Mouse (Mus musculus): ENCODE results near the gene Olfr325. TPM values are rescaled to one million over a fixed set of nuclear protein-coding genes. Genes with fewer than 3 reads are reported as not detected.
"Not testable (repeated sequence)": the region's sequence is repeated elsewhere in the genome, so short reads cannot be mapped to it uniquely, and the experiment has no call there.

Olfr325 gene
- not detected for total RNA-seq (2021)
- long read RNA-seq, experiment 1 = 0 reads
- long read RNA-seq, experiment 2 = 0 reads

DNA sequence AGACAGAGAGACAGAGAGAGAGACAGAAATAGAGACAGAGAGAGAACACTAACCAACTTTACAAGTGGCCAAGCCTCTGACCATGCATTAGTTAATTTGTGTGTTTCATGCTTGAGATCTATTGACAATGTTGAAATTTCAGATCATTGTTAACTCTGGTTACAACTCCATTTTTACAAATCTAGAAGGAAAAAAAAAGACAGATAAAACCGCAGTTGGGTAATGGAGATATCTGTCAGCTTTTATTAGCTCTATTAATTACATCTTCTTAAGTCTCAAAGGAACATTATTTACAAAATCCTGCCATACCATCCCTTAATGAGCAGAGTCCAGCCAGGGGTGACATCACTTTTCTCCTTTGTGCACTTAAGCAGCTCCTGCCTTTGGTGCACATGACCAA is at the start of gene Olfr325:
Gene Olfr325 (plus strand): TSS at position 301 of the 400 bp plus-strand sequence.
- no peak for DNase-seq (ENCODE audit: low spot score in 2 of 2)
- intact Hi-C loops (cut with DNase I) = no loop called here

DNA sequence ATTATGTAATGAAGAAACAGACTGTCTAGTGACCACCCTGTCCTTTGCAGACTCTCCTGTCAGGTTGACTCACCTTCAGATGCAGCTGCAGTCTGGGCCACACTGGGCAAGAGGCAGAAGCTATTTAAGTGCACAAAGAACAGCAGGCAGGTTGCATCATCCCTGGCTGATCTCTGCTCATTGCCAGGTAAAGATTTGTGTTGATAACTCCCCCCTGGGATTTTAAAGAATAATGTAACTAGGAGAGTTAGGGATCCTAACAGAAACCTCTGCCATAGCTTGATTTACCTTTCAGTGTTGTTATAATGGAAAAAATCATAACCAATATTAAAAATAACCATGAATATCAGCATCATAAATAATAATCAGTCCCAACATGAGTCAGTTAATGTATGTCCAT is 42.8 kb upstream of the Olfr325 start, which contains the start of gene Olfr330:
Gene Olfr330 (minus strand): TSS at position 101 of the 400 bp plus-strand sequence.
- DNase-seq (ENCODE audit: low spot score in 2 of 2); intact Hi-C loops (cut with DNase I): not testable (repeated sequence)

DNA sequence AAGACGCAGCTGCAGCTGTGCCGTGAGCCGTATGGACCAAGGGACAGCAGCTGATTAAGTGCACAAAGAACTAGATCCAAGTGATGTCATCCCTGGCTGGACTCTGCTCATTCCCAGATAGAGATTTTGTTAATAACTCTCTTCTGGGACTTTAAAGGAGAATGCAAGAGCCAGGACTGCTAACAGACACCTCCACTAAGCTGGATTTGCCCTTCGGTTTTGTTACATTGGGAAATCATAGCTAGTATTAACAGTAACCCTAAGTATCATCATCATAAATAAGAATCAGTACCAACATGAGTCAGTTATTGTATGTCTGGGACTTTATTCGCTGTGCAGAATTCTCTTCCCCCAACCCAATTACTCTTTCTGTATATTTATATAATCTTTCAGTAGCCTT is 31.2 kb upstream of the Olfr325 start, which contains the start of gene Olfr329-ps:
Gene Olfr329-ps (minus strand): TSS at position 101 of the 400 bp plus-strand sequence.
- DNase-seq (ENCODE audit: low spot score in 2 of 2) = no peak
- intact Hi-C loops (cut with DNase I) = no loop called here

DNA sequence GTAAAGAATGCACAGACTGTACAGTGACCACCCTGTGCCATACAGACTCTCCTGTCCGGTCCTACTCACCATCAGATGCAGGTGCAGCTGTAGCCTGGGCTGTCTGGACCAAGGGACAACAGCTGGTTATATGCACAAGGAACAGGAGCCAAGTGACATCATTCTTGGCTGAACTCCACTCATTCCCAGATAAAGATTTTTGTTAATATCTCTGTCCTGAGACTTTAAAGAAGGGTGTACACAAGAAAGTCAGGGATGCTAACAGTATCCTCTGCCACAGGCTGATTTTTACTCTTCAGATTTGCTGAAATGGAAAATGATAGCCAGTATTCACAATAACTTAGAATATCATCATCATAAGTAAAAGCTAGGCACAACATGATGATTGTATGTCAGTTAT is 22.0 kb upstream of the Olfr325 start, which contains the start of gene Olfr328:
Gene Olfr328 (minus strand): TSS at position 101 of the 400 bp plus-strand sequence.
- no peak for DNase-seq (ENCODE audit: low spot score in 2 of 2)
- intact Hi-C loops (cut with DNase I) = no loop called here

DNA sequence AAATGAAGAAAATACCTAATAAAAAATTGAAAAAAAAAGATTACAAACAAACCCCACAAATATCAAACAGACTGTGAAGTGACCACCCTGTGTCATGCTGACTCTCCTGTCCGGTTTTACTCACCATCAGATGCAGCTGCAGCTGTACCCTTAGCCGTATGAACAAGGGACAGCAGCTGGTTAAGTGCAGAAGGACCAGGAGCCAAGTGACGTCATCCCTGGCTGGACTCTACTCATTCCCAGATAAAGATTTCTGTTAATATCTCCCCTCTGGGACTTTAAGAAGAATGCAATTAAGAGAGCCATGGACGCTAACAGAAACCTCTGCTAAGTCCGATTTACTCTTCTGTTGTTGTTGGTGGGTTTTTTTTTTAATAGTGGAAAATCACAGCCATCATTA is 7.1 kb upstream of the Olfr325 start, which contains the start of gene Olfr224:
Gene Olfr224 (minus strand): TSS at position 149 of the 400 bp plus-strand sequence.
- DNase-seq (ENCODE audit: low spot score in 2 of 2) = no peak
- intact Hi-C loops (cut with DNase I) = no loop called here

DNA sequence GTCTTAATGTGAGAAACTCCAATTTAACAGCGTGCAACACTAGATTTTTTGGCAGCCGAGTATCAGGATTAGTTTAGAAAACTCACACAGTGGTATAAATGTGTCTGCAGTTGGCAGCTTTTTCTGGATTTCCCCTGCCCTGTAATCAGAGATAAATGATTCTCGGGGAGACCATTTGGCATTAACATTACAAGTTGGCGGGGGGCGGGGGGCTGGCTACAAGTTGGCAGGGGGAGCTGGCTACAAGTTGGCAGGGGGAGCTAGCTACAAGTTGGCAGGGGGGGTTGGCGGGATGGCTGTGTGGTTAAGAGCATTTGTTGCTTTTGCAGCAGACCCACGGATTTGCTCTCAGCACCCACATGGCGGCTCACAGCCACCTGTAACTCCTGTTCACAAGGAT is 1.1 kb downstream of the Olfr325 start:
- intact Hi-C loops (cut with DNase I) = no loop called here
- DNase-seq (ENCODE audit: low spot score in 2 of 2) = peak; percentile 20 to 52

DNA sequence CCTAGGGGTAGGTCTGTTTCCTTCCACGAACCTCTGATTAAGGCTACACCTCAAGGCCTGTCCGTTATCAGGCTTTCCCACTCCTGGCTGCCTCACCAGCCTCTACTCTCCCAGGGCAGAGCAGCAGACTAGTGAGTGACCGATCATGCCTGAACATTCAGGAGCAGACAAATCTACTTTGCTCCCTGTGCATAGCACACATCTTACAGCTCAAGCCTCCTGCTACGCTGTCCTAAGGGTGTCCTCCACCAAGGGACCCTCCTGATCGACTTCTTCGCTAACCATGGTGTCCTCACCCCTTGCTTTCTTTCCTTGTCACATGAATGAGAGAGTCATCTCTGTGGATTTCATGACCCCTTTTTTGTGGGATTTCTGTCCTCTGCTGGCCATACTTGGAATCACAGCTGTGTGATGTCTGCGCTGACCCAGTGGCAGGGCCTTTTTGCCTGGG is 10.4 kb downstream of the Olfr325 start:
- DNase-seq (ENCODE audit: low spot score in 2 of 2) = peak in 1 of 2 experiments; percentile 28
- intact Hi-C loops (cut with DNase I) = loop anchor here (10.0 kb wide), 1 partner anchor 183 kb away; no protein-coding TSS in a partner anchor

DNA sequence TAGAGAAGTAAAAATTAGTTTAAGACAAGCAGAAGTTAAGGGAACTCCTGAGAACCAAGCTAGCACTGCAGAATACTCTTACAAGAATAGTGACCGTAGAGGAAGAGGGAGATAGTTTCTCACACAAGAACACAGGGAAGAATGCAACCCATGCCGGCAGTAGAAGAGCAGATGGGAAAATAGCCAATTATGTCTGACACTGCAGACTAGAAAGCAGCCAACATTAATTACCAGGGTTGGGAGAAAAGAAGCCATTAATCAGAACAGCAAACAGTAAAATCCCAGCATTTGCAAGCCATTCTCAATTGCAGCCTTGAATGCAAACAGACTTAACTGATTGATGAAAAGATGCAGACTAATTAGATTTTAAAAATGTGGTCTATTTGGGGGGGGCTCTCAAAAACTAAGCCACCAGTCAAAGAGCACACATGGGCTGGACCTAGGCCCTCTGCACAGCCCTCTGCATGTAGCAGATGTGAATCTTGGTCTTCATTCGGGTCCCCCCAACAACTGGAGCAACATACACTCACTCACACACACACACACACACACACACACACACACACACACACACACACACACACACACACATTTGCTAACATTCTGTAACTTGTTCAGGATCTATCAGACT is 11.2 kb downstream of the Olfr325 start:
- intact Hi-C loops (cut with DNase I) = loop anchor here (10.0 kb wide), 1 partner anchor 184 kb away; no protein-coding TSS in a partner anchor
- no peak for DNase-seq (ENCODE audit: low spot score in 2 of 2)

DNA sequence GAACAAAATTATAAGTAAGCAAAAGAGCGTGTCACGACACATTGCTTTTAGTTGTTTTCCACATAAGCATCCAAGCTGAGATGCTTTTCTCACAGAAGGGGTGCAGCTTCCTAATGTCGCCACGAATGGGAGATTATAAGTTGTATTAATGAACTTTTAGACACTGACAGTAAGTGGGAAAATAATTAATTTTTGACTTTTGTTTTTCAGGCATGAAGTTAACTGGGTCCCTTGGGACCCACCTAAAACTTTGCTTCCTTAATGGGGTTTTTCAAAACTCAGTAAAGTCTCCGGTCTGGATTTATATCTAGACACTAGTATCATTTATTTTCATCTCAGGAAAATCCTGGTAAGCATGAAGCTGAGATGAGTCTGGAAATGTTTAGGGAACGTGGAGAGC is 17.3 kb downstream of the Olfr325 start, which contains the start of gene Olfr324:
Gene Olfr324 (plus strand): TSS at position 301 of the 400 bp plus-strand sequence.
- DNase-seq (ENCODE audit: low spot score in 2 of 2) = no peak
- intact Hi-C loops (cut with DNase I) = no loop called here

DNA sequence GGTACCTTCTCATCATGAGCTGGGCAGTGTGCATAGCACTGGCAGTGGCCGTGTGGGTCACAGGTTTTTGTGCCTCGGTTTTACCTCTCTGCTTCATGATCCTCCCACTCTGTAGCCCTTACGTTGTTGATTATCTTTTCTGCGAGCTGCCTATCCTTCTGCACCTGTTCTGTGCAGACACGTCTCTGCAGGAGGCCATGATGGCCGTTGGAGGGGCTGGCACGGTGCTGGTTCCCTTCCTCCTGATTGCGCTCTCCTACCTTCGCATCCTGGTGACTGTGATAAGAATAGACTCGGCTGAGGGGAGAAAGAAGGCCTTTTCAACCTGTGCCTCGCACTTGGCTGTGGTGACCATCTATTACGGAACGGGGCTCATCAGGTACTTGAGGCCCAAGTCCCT is 20.3 kb downstream of the Olfr325 start:
- intact Hi-C loops (cut with DNase I) = no loop called here
- no peak for DNase-seq (ENCODE audit: low spot score in 2 of 2)

DNA sequence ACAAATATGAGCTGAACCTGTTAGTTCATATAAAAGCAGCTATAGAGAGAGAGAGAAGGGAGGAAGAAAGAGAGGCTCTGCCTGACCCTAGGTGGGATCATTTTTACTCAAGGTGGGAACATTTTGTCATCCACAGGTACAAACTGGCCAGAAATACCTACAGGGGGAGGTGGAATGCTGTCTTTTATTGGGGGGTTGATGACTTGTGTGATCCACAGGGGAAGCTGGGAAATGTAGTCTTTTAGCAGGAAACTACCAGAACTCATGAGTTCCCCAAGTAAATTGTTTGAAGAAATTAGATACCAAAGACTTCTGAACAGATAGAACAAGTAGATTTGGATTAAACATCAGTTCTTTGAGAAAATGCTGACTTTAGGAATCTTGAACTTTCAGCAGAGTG is 24.5 kb downstream of the Olfr325 start:
- DNase-seq (ENCODE audit: low spot score in 2 of 2) = no peak
- intact Hi-C loops (cut with DNase I) = no loop called here

DNA sequence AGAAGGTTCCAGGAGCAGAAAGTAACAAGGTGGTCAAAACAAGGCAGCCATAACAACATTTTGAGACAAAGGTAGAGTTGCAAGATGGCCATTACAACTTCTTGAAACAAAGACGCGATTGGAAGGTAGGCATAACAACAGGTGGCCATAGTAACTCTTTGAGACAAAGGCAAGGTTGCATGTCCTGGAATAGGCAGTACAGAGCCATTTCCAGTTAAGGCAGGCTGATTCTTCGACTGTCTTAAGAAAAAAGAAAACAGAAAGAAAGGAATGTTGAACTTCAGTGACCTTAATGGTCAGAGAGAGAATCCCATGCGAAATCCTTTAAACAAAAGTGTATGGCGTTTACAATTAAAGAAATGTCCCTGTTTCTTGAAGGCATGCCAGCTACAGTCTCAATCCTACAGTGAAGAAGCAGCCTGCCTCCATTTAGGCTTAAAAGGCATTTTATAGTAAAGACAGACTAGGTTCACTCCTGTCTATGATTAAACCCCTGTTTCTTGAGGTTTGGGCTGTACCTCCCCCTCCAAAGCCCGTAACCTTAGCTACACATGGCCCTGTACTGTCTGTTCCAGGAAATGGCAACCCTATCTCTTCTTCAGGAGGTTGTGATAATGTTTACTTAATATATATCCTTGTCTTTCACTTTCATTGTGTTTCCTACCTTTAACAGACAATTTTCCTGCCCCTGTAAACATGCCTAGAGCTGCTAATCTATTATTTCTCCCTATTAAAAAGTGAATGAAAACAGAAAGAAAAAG is 25.4 kb downstream of the Olfr325 start:
- intact Hi-C loops (cut with DNase I) = no loop called here
- no peak for DNase-seq (ENCODE audit: low spot score in 2 of 2)

DNA sequence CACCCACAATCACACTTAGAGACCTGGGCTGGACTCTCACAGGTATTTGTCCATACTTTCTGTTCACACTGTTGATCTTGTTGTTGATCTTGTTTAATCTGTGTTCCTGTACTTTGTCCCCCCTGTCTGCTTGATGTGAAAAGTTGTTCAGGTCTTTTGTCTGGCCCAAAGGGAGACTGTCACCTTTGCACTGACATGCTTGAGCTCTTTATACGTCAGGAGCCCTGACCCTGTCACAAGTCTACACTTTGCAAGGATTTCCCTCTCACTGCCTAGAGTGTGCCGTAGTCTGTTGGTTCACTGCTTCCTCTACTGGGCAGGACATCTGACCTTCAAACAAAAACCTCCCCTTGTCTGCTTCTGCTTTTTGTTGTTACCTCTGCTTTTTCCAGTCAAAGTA is 27.2 kb downstream of the Olfr325 start:
- no peak for DNase-seq (ENCODE audit: low spot score in 2 of 2)
- intact Hi-C loops (cut with DNase I) = no loop called here

DNA sequence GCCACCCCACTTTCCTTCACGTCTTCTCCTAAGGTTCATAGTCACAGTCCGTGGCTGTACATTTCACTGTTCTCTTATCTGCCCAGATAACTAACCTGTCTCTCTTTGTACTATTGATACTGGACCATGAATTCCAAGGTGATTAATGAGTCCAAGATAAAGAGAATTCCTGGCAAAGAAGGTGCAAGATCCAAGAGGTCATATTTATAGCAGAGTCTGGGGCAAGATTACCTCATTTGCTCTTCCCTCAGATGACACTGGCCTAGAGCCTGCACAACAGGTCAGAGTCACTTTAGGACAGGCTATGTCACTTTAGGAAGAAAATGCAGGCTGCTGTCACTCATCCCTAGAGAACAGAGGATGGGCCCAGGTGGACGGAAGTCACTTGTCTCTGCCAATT is 27.7 kb downstream of the Olfr325 start:
- intact Hi-C loops (cut with DNase I) = no loop called here
- DNase-seq (ENCODE audit: low spot score in 2 of 2) = no peak

DNA sequence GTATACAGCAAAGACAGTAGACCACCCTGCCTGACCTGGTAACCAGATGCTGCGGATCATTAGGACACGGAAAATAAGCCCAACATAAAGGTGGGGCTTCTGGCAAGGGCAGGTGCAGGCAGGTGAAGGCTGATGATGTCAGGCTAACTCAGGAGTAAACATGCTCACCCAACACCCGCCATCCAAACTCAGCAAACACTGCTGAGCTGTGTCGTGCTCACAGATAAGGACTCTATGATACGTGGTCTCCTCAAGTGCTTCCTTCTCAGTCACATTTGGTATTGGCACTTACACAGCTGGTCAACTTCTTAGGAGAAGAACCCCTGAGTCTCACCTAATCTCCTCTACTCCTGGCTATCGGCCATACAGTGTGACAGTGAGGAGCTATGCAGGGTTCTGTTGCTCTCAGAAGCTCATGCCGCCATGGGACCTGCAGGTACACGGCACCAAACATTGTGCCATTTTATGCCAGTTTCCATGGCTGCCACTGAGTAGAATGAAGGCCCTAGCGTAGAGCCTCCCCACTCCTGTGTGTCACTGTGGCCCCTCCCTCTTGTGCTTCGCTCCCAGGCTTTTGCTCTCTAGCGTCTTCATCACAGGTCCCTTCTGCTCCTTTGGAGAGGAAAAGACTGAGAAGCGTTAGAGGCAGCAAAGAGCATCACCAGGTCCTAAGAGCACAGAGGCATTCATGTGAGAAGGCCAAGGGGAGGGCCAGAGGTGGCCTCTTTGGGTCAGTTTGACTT is 28.8 kb downstream of the Olfr325 start:
- no peak for DNase-seq (ENCODE audit: low spot score in 2 of 2)
- intact Hi-C loops (cut with DNase I) = no loop called here

DNA sequence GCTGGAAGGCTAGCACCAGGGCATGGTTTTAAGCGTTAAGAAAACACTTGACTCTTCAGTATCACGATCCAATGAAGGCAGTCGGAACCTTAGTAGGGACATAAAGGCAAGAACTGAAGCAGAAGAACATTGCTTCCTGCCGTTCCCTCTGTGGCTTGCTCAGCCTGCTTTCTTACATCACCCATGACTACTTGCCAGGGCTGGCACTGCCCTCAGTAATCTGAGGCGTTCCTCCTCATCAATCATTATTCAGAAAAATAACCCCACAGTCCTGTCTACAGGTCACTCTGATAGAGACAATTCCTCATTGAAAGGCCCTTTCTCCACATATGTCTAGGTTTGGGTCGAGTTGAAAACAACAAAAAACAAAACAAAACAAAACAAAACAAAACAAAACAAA is 29.5 kb downstream of the Olfr325 start:
- intact Hi-C loops (cut with DNase I) = no loop called here

DNA sequence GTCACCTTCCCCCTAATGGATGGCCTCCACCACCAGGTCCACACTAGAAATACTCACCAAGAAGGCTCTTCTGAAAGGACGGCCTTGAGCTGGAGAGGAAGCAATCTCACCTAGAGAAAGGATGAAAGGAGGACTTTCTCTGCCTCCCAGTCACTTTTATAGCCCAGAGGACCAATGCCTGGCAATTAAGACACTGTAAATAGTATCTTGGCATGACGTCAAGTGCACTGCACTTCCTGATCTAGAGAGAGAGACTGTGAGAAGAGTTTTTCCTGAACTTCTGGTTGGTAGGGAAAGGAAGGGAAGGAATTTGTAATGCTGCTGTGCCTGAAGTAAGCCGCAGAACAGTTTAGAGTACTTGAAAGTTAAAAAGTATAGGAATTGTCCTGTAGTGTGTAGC is 35.8 kb downstream of the Olfr325 start:
- intact Hi-C loops (cut with DNase I) = no loop called here
- no peak for DNase-seq (ENCODE audit: low spot score in 2 of 2)

More for the DNA sequence above, 29.5 kb downstream of the Olfr325 start:
- DNase-seq (ENCODE audit: low spot score in 2 of 2) = no peak

DNA sequence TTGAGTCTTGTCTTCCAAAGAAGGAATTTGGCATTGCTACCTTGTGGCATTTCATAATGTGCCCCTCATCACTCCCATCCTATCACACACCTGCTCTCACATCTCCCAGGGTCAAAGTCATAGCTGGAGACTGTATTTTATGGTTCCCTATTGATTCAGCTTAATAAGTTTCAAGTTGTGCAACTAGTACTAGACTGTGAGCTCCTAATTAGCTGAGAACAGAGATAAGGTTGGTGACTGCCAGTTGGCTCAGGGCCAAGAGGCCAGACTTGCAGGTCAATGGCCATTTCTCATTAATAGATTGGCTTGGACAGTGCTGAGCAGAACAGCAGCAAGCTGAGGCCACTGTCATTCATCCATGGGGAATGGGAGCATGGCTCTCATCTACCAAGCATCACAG is 37.0 kb downstream of the Olfr325 start:
- no peak for DNase-seq (ENCODE audit: low spot score in 2 of 2)
- intact Hi-C loops (cut with DNase I) = no loop called here

DNA sequence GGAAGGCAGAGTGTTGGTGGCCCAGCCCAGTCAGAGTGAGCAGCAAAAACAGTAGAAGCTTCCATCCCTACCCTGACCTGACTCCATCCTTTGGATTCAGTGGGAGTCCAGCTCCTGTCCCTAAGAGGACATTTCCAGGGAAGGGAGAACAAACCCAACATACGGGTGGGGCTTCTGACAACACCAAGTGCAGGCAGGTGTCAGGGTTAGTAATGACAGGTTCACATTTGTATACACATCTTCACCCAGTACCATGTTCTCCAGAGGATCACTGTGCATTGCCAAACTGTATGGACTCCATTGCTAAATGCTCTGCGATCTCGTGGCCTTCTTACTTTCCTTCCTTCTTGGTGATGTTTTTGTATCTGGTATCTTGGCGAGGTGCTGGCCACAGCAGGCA is 38.4 kb downstream of the Olfr325 start, which contains the start of gene 2210407C18Rik:
Gene 2210407C18Rik (minus strand): TSS at position 101 of the 400 bp plus-strand sequence.
- intact Hi-C loops (cut with DNase I) = no loop called here
- DNase-seq (ENCODE audit: low spot score in 2 of 2) = no peak

DNA sequence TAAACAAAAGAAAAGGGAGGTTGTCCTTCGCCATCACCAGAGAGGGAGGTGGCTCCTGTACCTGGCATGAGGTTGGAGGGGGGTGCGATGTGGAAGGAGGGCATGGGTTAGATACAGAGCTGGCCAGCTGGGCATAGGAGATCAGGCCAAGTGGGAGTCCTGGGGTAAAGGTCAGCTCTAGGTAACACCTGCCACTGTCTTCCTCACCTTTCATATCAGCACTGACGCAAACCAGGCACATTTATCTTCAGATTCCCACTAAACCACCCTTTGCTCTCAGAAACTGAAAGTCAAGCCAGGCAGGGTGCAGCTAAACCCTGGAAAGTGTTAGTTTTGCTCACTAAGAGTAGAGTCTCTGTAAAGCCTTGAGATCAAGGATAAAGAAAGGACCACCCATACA is 40.8 kb downstream of the Olfr325 start:
- intact Hi-C loops (cut with DNase I) = no loop called here

More for the DNA sequence above, 40.8 kb downstream of the Olfr325 start:
- DNase-seq (ENCODE audit: low spot score in 2 of 2) = no peak

Measured in left cerebral cortex, postnatal 14 days (tissue).